Mouse (Mus musculus): ENCODE data around the gene Tusc2. TPM values are rescaled to one million over a fixed set of nuclear protein-coding genes. Genes with fewer than 3 reads are reported as not detected.

The Tusc2 gene
- polyA plus RNA-seq (2015; fragmentation: Nextera tagmentation; extraction: Ambion mirVana) = 123 and 125 TPM in 2 replicates

- peak within 1 kb of the TSS; percentile 79 for H3K27ac ChIP-seq
- no peaks in the 10 kb centered on the region for H3K9me3 ChIP-seq
- peak within 1 kb of the TSS; percentile 73 for H3K4me2 ChIP-seq
- peak; percentile 94 for ATAC-seq (replicated peaks)
- H3K4me1 ChIP-seq = peaks cover 36% of the 10 kb centered on the region
- H3K4me3 ChIP-seq = peak within 1 kb of the TSS; percentile 95
- no peaks in the 10 kb centered on the region for H3K27me3 ChIP-seq (replicated peaks)
- WGBS = under 1% methylated on average over 46 of the region's 46 CpGs
- peaks cover 41% of the 10 kb centered on the region for H3K36me3 ChIP-seq (replicated peaks)
- peak within 1 kb of the TSS; percentile 91 for H3K9ac ChIP-seq
Observed at GRCm38 (mm10) chr9:107563029-107563581, at the start of gene Tusc2. Gene Tusc2, plus strand, starts transcription at chr9:107563255.

- 0 out of 2 replicates have a peak, but pooled peaks cover 2% of the 10 kb centered on the region for H3K36me3 ChIP-seq (replicated peaks)
- no peaks in the 10 kb centered on the region for H3K27me3 ChIP-seq (replicated peaks)
- H3K9ac ChIP-seq = no peak overlapping the region
- ATAC-seq (replicated peaks) = peak; percentile 61
- H3K4me1 ChIP-seq = peaks cover 20% of the 10 kb centered on the region
- no peak overlapping the region for H3K4me3 ChIP-seq
- no peak overlapping the region for H3K4me2 ChIP-seq
- H3K9me3 ChIP-seq = no peaks in the 10 kb centered on the region
- no peak overlapping the region for H3K27ac ChIP-seq
- WGBS = 28% methylated on average over 14 of the region's 14 CpGs
Observed at GRCm38 (mm10) chr9:107514303-107514955, 48.6 kb upstream of the Tusc2 start.

GRCm38 (mm10) chr9:107520331-107520730, 42.7 kb upstream of the Tusc2 start:
- no peak overlapping the region for H3K4me3 ChIP-seq
- peaks cover 9% of the 10 kb centered on the region for H3K27me3 ChIP-seq (replicated peaks)
- no peak overlapping the region for H3K9ac ChIP-seq
- H3K4me2 ChIP-seq = no peak overlapping the region
- H3K27ac ChIP-seq = no peak overlapping the region
- peaks cover 16% of the 10 kb centered on the region for H3K4me1 ChIP-seq
- 33% methylated on average over 6 of the region's 6 CpGs for WGBS
- H3K9me3 ChIP-seq = no peaks in the 10 kb centered on the region
- no peak for ATAC-seq (replicated peaks)
- 0 out of 2 replicates have a peak, but pooled peaks cover 2% of the 10 kb centered on the region for H3K36me3 ChIP-seq (replicated peaks)

DNA sequence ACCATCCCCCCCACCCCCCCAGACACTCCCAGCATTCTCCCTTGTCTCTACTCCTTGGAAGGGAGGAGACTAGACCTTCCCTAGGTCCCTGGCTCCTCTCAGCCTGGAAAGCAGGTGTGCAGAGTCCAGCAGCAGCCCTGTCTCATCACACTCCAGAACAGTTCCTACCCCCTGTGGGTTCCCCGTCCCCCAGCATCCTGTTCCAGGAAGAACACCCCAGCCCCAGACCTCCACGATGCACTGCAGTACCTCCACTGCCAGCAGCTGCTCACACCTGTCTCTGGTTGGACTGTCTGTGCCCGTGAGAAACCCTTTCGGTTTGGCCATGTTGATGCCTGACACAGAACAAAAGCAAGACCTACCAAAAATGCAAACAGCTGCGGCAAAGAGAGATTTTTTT, 41.9 kb upstream of the Tusc2 start:
- 60% methylated on average over 5 of the region's 5 CpGs for WGBS
- Histone ChIP-seq H3K9ac (no peak overlapping the region), H3K9me3 (no peaks in the 10 kb centered on the region), H3K36me3 (replicated peaks) (0 out of 2 replicates have a peak, but pooled peaks cover 2% of the 10 kb centered on the region), H3K27ac (no peak overlapping the region; the same call in 1 of the 2 replicates), H3K4me3 (no peak overlapping the region), H3K4me1 (peaks cover 16% of the 10 kb centered on the region), H3K27me3 (replicated peaks) (peaks cover 18% of the 10 kb centered on the region), H3K4me2 (no peak overlapping the region)
- no peak for ATAC-seq (replicated peaks)

- Histone ChIP-seq H3K36me3 (replicated peaks) (0 out of 2 replicates have a peak, but pooled peaks cover 2% of the 10 kb centered on the region), H3K27ac (peak overlapping the region; percentile 42), H3K4me2 (peak overlapping the region; percentile 13; the same call in 1 of the 2 replicates), H3K9me3 (no peaks in the 10 kb centered on the region), H3K9ac (no peak overlapping the region), H3K4me3 (no peak overlapping the region), H3K27me3 (replicated peaks) (peaks cover 24% of the 10 kb centered on the region), H3K4me1 (peaks cover 23% of the 10 kb centered on the region)
- WGBS = 24% methylated on average over 25 of the region's 25 CpGs
- ATAC-seq (replicated peaks) = peak; percentile 29; the same call in 1 of the 2 replicates
Observed at GRCm38 (mm10) chr9:107521711-107522399, 41.2 kb upstream of the Tusc2 start.

DNA sequence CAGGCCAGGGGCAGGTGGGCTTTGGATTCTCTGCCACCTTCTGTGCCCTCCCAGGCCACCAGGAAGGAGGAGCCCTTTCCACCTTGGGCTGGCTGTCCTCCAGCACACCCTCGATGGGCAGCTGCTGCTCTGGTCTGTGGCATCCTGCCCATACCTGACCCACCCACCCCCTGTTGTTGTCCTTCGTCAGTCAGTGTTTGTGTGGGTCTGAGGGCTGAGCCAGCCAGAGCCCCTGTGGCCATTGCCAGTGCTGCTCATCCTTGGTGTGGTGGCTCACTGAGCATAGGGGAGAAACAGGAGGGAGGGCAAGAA, 40.7 kb upstream of the Tusc2 start:
- H3K9ac ChIP-seq = no peak overlapping the region
- H3K4me2 ChIP-seq = peak overlapping the region; percentile 13; the same call in 1 of the 2 replicates
- peaks cover 24% of the 10 kb centered on the region for H3K4me1 ChIP-seq
- H3K4me3 ChIP-seq = no peak overlapping the region
- H3K27ac ChIP-seq = peak overlapping the region; percentile 35; the same call in 1 of the 2 replicates
- 29% methylated on average over 2 of the region's 2 CpGs for WGBS
- peaks cover 27% of the 10 kb centered on the region for H3K27me3 ChIP-seq (replicated peaks)
- no peaks in the 10 kb centered on the region for H3K9me3 ChIP-seq
- H3K36me3 ChIP-seq (replicated peaks) = 0 out of 2 replicates have a peak, but pooled peaks cover 2% of the 10 kb centered on the region
- ATAC-seq (replicated peaks) = peak; percentile 4; the same call in 1 of the 2 replicates

DNA sequence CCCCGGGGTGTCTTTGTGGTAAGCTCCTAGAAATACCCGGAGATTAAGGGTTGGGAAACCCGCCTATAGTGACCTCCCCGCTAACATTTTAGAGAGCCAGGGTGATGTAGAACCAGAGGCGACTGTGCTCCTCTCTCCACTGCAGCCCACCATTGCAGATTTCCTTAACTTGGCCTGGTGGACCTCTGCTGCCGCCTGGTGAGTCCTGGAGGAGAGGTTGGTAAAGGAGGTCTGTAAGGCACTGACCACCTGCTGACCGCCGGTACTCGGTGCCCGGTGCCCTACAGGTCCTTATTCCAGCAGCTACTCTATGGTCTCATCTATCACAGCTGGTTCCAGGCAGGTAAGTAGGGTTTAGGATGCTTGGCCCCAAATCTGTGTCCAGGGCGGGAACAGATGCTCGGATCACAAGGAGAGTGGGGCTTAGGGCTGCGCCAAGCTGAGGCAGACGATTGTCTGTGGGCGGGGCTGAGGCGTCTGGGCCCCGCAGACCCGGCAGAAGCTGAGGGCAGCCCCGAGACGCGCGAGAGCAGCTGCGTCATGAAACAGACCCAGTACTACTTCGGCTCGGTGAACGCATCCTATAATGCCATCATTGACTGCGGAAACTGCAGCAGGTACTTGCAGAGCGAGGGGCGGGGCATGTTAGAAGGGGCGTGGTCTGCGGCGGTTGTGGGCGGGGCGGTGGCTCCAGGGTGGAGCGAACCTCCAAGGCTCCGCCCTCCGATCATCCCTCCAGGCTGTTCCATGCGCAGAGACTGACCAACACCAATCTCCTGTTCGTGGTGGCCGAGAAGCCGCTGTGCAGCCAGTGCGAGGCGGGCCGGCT, 36.6 kb upstream of the Tusc2 start:
- ATAC-seq (replicated peaks) = peak; percentile 53
- H3K4me3 ChIP-seq = peak overlapping the region; percentile 26
- 5% methylated on average over 44 of the region's 44 CpGs for WGBS
- peak overlapping the region; percentile 50 for H3K4me2 ChIP-seq
- H3K36me3 ChIP-seq (replicated peaks) = no peaks in the 10 kb centered on the region
- no peak overlapping the region; the same call in 1 of the 2 replicates for H3K9ac ChIP-seq
- H3K27me3 ChIP-seq (replicated peaks) = peaks cover 32% of the 10 kb centered on the region
- peaks cover 18% of the 10 kb centered on the region for H3K4me1 ChIP-seq
- no peaks in the 10 kb centered on the region for H3K9me3 ChIP-seq
- H3K27ac ChIP-seq = no peak overlapping the region

GRCm38 (mm10) chr9:107533791-107534407, 29.2 kb upstream of the Tusc2 start, which contains the start of gene Tmem115:
Gene Tmem115, plus strand, starts transcription at chr9:107533945.
- peak within 1 kb of the TSS; percentile 98 for H3K4me2 ChIP-seq
- WGBS = 0% methylated on average over 47 of the region's 48 CpGs
- H3K27ac ChIP-seq = peak within 1 kb of the TSS; percentile 76
- peak; percentile 98 for ATAC-seq (replicated peaks)
- no peaks in the 10 kb centered on the region for H3K27me3 ChIP-seq (replicated peaks)
- H3K36me3 ChIP-seq (replicated peaks) = peaks cover 12% of the 10 kb centered on the region
- H3K9ac ChIP-seq = peak within 1 kb of the TSS; percentile 88
- H3K9me3 ChIP-seq = no peaks in the 10 kb centered on the region
- peak within 1 kb of the TSS; percentile 92 for H3K4me3 ChIP-seq
- H3K4me1 ChIP-seq = peaks cover 34% of the 10 kb centered on the region

DNA sequence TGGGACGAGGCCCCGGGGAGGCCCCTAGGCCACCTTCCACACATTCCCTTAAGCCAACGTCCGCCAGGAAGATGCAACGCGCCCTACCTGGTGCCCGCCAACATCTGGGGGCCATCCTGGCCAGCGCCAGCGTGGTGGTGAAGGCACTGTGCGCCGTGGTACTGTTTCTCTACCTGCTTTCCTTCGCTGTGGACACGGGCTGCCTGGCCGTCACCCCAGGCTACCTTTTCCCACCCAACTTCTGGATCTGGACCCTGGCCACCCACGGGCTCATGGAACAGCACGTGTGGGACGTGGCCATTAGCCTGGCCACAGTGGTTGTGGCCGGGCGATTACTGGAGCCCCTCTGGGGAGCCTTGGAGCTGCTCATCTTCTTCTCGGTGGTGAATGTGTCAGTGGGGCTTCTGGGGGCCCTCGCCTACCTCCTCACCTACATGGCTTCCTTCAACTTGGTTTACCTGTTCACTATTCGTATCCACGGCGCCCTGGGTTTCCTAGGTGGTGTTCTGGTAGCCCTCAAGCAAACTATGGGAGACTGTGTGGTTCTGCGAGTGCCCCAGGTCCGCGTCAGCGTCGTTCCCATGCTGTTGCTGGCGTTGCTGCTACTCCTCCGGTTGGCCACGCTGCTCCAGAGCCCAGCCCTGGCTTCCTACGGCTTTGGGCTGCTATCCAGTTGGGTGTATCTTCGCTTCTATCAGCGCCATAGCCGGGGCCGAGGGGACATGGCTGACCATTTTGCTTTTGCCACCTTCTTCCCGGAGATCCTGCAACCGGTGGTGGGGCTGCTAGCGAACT, 28.4 kb upstream of the Tusc2 start:
- Histone ChIP-seq H3K4me3 (peak overlapping the region; percentile 92), H3K27ac (peak overlapping the region; percentile 76), H3K4me2 (peak overlapping the region; percentile 98), H3K36me3 (replicated peaks) (peaks cover 19% of the 10 kb centered on the region), H3K4me1 (peaks cover 34% of the 10 kb centered on the region), H3K9me3 (no peaks in the 10 kb centered on the region), H3K27me3 (replicated peaks) (no peaks in the 10 kb centered on the region), H3K9ac (peak overlapping the region; percentile 88)
- WGBS = under 1% methylated on average over 40 of the region's 40 CpGs
- ATAC-seq (replicated peaks) = no peak; the same call in 1 of the 2 replicates

DNA sequence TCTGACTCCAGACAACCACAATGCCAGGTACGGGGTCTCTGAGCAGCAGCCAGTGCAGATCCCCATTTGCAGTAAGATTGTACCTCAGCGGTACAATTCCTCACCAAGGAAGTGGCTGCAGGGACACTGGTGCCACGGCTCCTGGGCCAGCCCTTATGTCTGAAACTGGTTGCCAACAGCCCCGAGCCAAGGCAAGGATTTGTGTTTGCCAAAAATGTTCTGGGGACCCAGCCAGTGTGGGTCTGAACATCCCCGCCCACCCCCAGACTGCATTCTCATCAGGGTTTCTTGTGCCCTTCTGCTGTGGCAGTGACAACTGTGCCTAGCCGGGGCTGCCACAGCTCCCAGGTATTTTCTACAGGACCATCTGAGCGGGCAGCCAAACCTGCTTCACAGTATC, 24.8 kb upstream of the Tusc2 start:
- Histone ChIP-seq H3K9me3 (no peaks in the 10 kb centered on the region), H3K9ac (no peak overlapping the region), H3K27ac (no peak overlapping the region), H3K4me2 (no peak overlapping the region), H3K36me3 (replicated peaks) (peaks cover 25% of the 10 kb centered on the region), H3K27me3 (replicated peaks) (no peaks in the 10 kb centered on the region), H3K4me3 (no peak overlapping the region), H3K4me1 (peaks cover 57% of the 10 kb centered on the region)
- no peak for ATAC-seq (replicated peaks)
- 94% methylated on average over 7 of the region's 7 CpGs for WGBS

- H3K9ac ChIP-seq = no peak overlapping the region
- no peak for ATAC-seq (replicated peaks)
- H3K9me3 ChIP-seq = no peaks in the 10 kb centered on the region
- H3K4me3 ChIP-seq = no peak overlapping the region
- no peak overlapping the region for H3K4me2 ChIP-seq
- H3K4me1 ChIP-seq = peaks cover 57% of the 10 kb centered on the region
- H3K27me3 ChIP-seq (replicated peaks) = no peaks in the 10 kb centered on the region
- H3K27ac ChIP-seq = no peak overlapping the region
- 93% methylated on average over 3 of the region's 3 CpGs for WGBS
- H3K36me3 ChIP-seq (replicated peaks) = peaks cover 27% of the 10 kb centered on the region
Observed at GRCm38 (mm10) chr9:107538711-107539110, 24.3 kb upstream of the Tusc2 start.
